Mouse (Mus musculus): ENCODE results near the gene Dpf3.

Dpf3 gene

GRCm38 (mm10) chr12:83413684-83414083 is 73.8 kb downstream of the Dpf3 start:
- DNase-seq (ENCODE audit: low spot score), result no peak

GRCm38 (mm10) chr12:83411721-83412521 is 75.6 kb downstream of the Dpf3 start:
- no peak for DNase-seq (ENCODE audit: low spot score)

GRCm38 (mm10) chr12:83411032-83411431 is 76.5 kb downstream of the Dpf3 start:
- DNase-seq (ENCODE audit: low spot score), result no peak

GRCm38 (mm10) chr12:83405374-83406125 is 82.0 kb downstream of the Dpf3 start:
- DNase-seq (ENCODE audit: low spot score), result peak; percentile 66

- no peak for DNase-seq (ENCODE audit: low spot score)
These were observed 85.2 kb downstream of the Dpf3 start for GRCm38 (mm10) chr12:83402270-83402669.

- DNase-seq (ENCODE audit: low spot score), result no peak
These were observed 95.5 kb downstream of the Dpf3 start for GRCm38 (mm10) chr12:83392011-83392410.

- DNase-seq (ENCODE audit: low spot score), result no peak
These were observed 100.0 kb downstream of the Dpf3 start for GRCm38 (mm10) chr12:83387554-83387953.

- no peak for DNase-seq (ENCODE audit: low spot score)
These were observed 106.4 kb downstream of the Dpf3 start for GRCm38 (mm10) chr12:83381072-83381471.

GRCm38 (mm10) chr12:83380016-83380415 is 107.5 kb downstream of the Dpf3 start:
- no peak for DNase-seq (ENCODE audit: low spot score)

GRCm38 (mm10) chr12:83375015-83375831 is 112.3 kb downstream of the Dpf3 start:
- peak; percentile 52 for DNase-seq (ENCODE audit: low spot score)

GRCm38 (mm10) chr12:83373081-83373480 is 114.4 kb downstream of the Dpf3 start:
- DNase-seq (ENCODE audit: low spot score), result no peak

GRCm38 (mm10) chr12:83372290-83372689 is 115.2 kb downstream of the Dpf3 start:
- no peak for DNase-seq (ENCODE audit: low spot score)

- DNase-seq (ENCODE audit: low spot score), result no peak
These were observed 117.3 kb downstream of the Dpf3 start for GRCm38 (mm10) chr12:83370221-83370620.

GRCm38 (mm10) chr12:83369416-83369815 is 118.1 kb downstream of the Dpf3 start:
- DNase-seq (ENCODE audit: low spot score), result no peak

- no peak for DNase-seq (ENCODE audit: low spot score)
These were observed 120.0 kb downstream of the Dpf3 start for GRCm38 (mm10) chr12:83367486-83367885.

GRCm38 (mm10) chr12:83364771-83365170 is 122.7 kb downstream of the Dpf3 start:
- DNase-seq (ENCODE audit: low spot score), result no peak

GRCm38 (mm10) chr12:83361801-83362200 is 125.7 kb downstream of the Dpf3 start:
- no peak for DNase-seq (ENCODE audit: low spot score)

- no peak for DNase-seq (ENCODE audit: low spot score)
These were observed 134.9 kb downstream of the Dpf3 start for GRCm38 (mm10) chr12:83352640-83353039.

- DNase-seq (ENCODE audit: low spot score), result no peak
These were observed 137.8 kb downstream of the Dpf3 start for GRCm38 (mm10) chr12:83349736-83350135.

GRCm38 (mm10) chr12:83348246-83348645 is 139.3 kb downstream of the Dpf3 start:
- no peak for DNase-seq (ENCODE audit: low spot score)

- no peak for DNase-seq (ENCODE audit: low spot score)
These were observed 144.7 kb downstream of the Dpf3 start for GRCm38 (mm10) chr12:83342875-83343185.

- no peak for DNase-seq (ENCODE audit: low spot score)
These were observed 145.3 kb downstream of the Dpf3 start for GRCm38 (mm10) chr12:83342035-83342874.

Data from testis, postnatal 14 days (tissue).